Mouse (Mus musculus) G1E (cell line): Measurements from ENCODE around the gene Gpr4. TPM values are rescaled to one million over a fixed set of nuclear protein-coding genes. Genes with fewer than 3 reads are reported as not detected.

ENCODE experiments used
- ATAC-seq: 2 replicates; pipeline ENCODE4 v1.8.0; 2016; ENCODE audit warnings: mild to moderate bottlenecking; ENCODE audit not compliant: insufficient number of reproducible peaks, poor library complexity, low FRiP score, severe bottlenecking; ENCODE audit errors: extremely low read depth
- DNase-seq: peaks from one replicate; pipeline ENCODE4 v3.0.0; 2012; ENCODE audit warnings: low spot score
- H3K27me3 ChIP-seq: 2 replicates; pipeline ENCODE4 v1.6.1; 2012; ENCODE audit warnings: mild to moderate bottlenecking, low read length, inconsistent platforms; ENCODE audit not compliant: insufficient read depth
- H3K36me3 ChIP-seq: replicated peaks from 2 replicates; pipeline ENCODE3; 2012; ENCODE audit warnings: mild to moderate bottlenecking, inconsistent platforms
- H3K4me1 ChIP-seq: 2 replicates; pipeline ENCODE4 v1.6.1; 2012; ENCODE audit warnings: low read depth, low read length, inconsistent platforms, mixed read lengths; ENCODE audit not compliant: insufficient read depth
- H3K4me3 ChIP-seq: 2 replicates; pipeline ENCODE4 v1.5.1; 2012; ENCODE audit warnings: low read depth, mild to moderate bottlenecking, inconsistent platforms, low read length, moderate library complexity, mixed read lengths
- H3K9me3 ChIP-seq: replicated peaks from 2 replicates; pipeline ENCODE4 v1.6.1; 2012; ENCODE audit warnings: inconsistent platforms
- CTCF ChIP-seq: IDR thresholded peaks from 2 replicates; pipeline ENCODE4 v1.5.1; 2012; ENCODE audit warnings: low read depth, low read length, inconsistent platforms, mixed read lengths
- GATA1 ChIP-seq: IDR thresholded peaks from 2 replicates; pipeline ENCODE4 v1.6.1; 2012; ENCODE audit warnings: borderline replicate concordance, low read length, inconsistent platforms, mixed read lengths
- GATA2 ChIP-seq: IDR thresholded peaks from 2 replicates; pipeline ENCODE4 v1.6.1; 2012; ENCODE audit warnings: low read depth, low read length, inconsistent platforms, borderline replicate concordance
- POLR2AphosphoS5 ChIP-seq: IDR thresholded peaks from 2 replicates; pipeline ENCODE4 v1.6.1; 2012; ENCODE audit warnings: low read depth, low read length, inconsistent platforms; ENCODE audit not compliant: insufficient replicate concordance
- TAL1 ChIP-seq: conservative IDR thresholded peaks from 2 replicates; pipeline ENCODE4 v1.6.1; 2012; ENCODE audit warnings: low read depth, low read length, inconsistent platforms, mixed read lengths
- polyA plus RNA-seq: library from polyadenylated mRNA; stranded (reverse); fragments of >175 nt; gene quantifications from 2 replicates; pipeline ENCODE4 v1.2.3, GENCODE M21; 2012
- total RNA-seq, 2 experiments: library from RNA; stranded (forward) in 1 of 2; stranded (reverse) in 1 of 2; fragments of 200-1000 nt in 1 of 2; fragments of >200 nt in 1 of 2; fragmentation: Nextera tagmentation in 1 of 2; gene quantifications; 2 replicates each; pipeline ENCODE4 v1.2.3; 2014 to 2017

Gene Gpr4
- total and polyA plus RNA-seq, 3 experiments: 0.11 to 0.30 (median 0.16) TPM

GRCm38 (mm10) chr7:19180862-19181429 lies 31.4 kb upstream of the Gpr4 start:
- H3K4me1 ChIP-seq: peaks cover 70% of the 10 kb centered on the region
- TF ChIP-seq GATA2: no peak
- no peak for TF ChIP-seq GATA1
- TF ChIP-seq CTCF: no peak
- TF ChIP-seq TAL1: no peak
- TF ChIP-seq POLR2AphosphoS5: no peak
- H3K4me3 ChIP-seq: peak overlapping the region; percentile 82
- H3K36me3 ChIP-seq: peaks cover 32% of the 10 kb centered on the region
- peak; percentile 45; the same call in 1 of the 2 replicates for ATAC-seq
- DNase-seq: peak; percentile 80
- peaks cover 27% of the 10 kb centered on the region for H3K27me3 ChIP-seq
- H3K9me3 ChIP-seq: peaks cover 9% of the 10 kb centered on the region

GRCm38 (mm10) chr7:19184250-19184649 lies 28.1 kb upstream of the Gpr4 start:
- no peak for DNase-seq
- Histone ChIP-seq H3K27me3 (peaks cover 4% of the 10 kb centered on the region; the same call in 1 of the 2 replicates), H3K4me3 (no peak overlapping the region), H3K36me3 (peaks cover 54% of the 10 kb centered on the region), H3K4me1 (peaks cover 43% of the 10 kb centered on the region), H3K9me3 (peaks cover 4% of the 10 kb centered on the region)
- ATAC-seq: no peak
- no peak for TF ChIP-seq CTCF
- no peak for TF ChIP-seq POLR2AphosphoS5
- no peak for TF ChIP-seq TAL1
- no peak for TF ChIP-seq GATA1
- TF ChIP-seq GATA2: no peak

- Histone ChIP-seq H3K27me3 (no peaks in the 10 kb centered on the region), H3K4me1 (peaks cover 39% of the 10 kb centered on the region), H3K9me3 (no peaks in the 10 kb centered on the region), H3K36me3 (peaks cover 54% of the 10 kb centered on the region), H3K4me3 (no peak overlapping the region; the same call in 1 of the 2 replicates)
- ATAC-seq: no peak
- no peak for DNase-seq
- no peak for TF ChIP-seq GATA1
- TF ChIP-seq CTCF: no peak
- no peak for TF ChIP-seq TAL1
- no peak for TF ChIP-seq POLR2AphosphoS5
- no peak for TF ChIP-seq GATA2
These were observed 27.6 kb upstream of the Gpr4 start for GRCm38 (mm10) chr7:19184758-19185157.

GRCm38 (mm10) chr7:19194676-19195075 lies 17.7 kb upstream of the Gpr4 start:
- Histone ChIP-seq H3K4me1 (peaks cover 11% of the 10 kb centered on the region), H3K4me3 (no peak overlapping the region), H3K9me3 (peaks cover 4% of the 10 kb centered on the region; the same call in 1 of the 2 replicates), H3K36me3 (peaks cover 72% of the 10 kb centered on the region), H3K27me3 (no peaks in the 10 kb centered on the region)
- no peak for DNase-seq
- no peak for ATAC-seq
- TF ChIP-seq CTCF (peak; percentile 24; the same call in 1 of the 2 replicates), POLR2AphosphoS5 (no peak)

- no peak for ATAC-seq
- no peak for DNase-seq
- Histone ChIP-seq H3K27me3 (no peaks in the 10 kb centered on the region), H3K9me3 (peaks cover 4% of the 10 kb centered on the region; the same call in 1 of the 2 replicates), H3K4me3 (no peak overlapping the region), H3K36me3 (peaks cover 74% of the 10 kb centered on the region), H3K4me1 (peaks cover 5% of the 10 kb centered on the region; the same call in 1 of the 2 replicates)
- TF ChIP-seq CTCF (peak; percentile 69), GATA2 (no peak)
These were observed 15.7 kb upstream of the Gpr4 start for GRCm38 (mm10) chr7:19196676-19197075.

GRCm38 (mm10) chr7:19197985-19198384 lies 14.4 kb upstream of the Gpr4 start:
- TF ChIP-seq CTCF: peak; percentile 64
- TF ChIP-seq TAL1: no peak
- Histone ChIP-seq H3K4me1 (peaks cover 12% of the 10 kb centered on the region; the same call in 1 of the 2 replicates), H3K27me3 (no peaks in the 10 kb centered on the region), H3K36me3 (peaks cover 76% of the 10 kb centered on the region), H3K4me3 (no peak overlapping the region), H3K9me3 (peaks cover 4% of the 10 kb centered on the region; the same call in 1 of the 2 replicates)
- DNase-seq (no peak), ATAC-seq (no peak)

GRCm38 (mm10) chr7:19201660-19202059 lies 10.7 kb upstream of the Gpr4 start:
- TF ChIP-seq GATA1: no peak
- TF ChIP-seq GATA2: no peak
- no peak for TF ChIP-seq POLR2AphosphoS5
- TF ChIP-seq CTCF: no peak
- TF ChIP-seq TAL1: no peak
- no peak overlapping the region for H3K4me3 ChIP-seq
- H3K4me1 ChIP-seq: peaks cover 15% of the 10 kb centered on the region; the same call in 1 of the 2 replicates
- H3K9me3 ChIP-seq: no peaks in the 10 kb centered on the region
- H3K27me3 ChIP-seq: no peaks in the 10 kb centered on the region
- H3K36me3 ChIP-seq: peaks cover 69% of the 10 kb centered on the region
- DNase-seq: no peak
- no peak for ATAC-seq
